Mouse (Mus musculus) myocyte (in vitro differentiated cells): Measurements from ENCODE around the gene Itpr2.

ENCODE experiments used
- CEBPB ChIP-seq: IDR thresholded peaks from 2 replicates; pipeline ENCODE4 v1.6.1; 2011; ENCODE audit warnings: mild to moderate bottlenecking, moderate library complexity; ENCODE audit not compliant: poor library complexity, insufficient read depth, severe bottlenecking
- E2F4 ChIP-seq: IDR thresholded peaks from one replicate; pipeline ENCODE4 v1.6.1; 2011; ENCODE audit warnings: mild to moderate bottlenecking, control low read depth, moderate library complexity; ENCODE audit not compliant: insufficient read depth
- MAX ChIP-seq: IDR thresholded peaks from one replicate; pipeline ENCODE4 v1.6.1; 2011; ENCODE audit warnings: low read depth, mild to moderate bottlenecking, control low read depth
- MYOD1 ChIP-seq, 3 experiments: IDR thresholded peaks; one replicate each; pipeline ENCODE4 v1.6.1; 2011; ENCODE audit warnings: control low read depth in 2 of 3, low read depth in 2 of 3, mild to moderate bottlenecking in 2 of 3, moderate library complexity in 1 of 3; ENCODE audit not compliant: insufficient read length in 2 of 3, control insufficient read depth in 1 of 3
- MYOG ChIP-seq, 3 experiments: IDR thresholded peaks; one replicate each; pipeline ENCODE4 v1.6.1; 2011; ENCODE audit warnings: control low read depth in 2 of 3, low read depth in 2 of 3, mild to moderate bottlenecking in 2 of 3; ENCODE audit not compliant: insufficient read length in 2 of 3, control insufficient read depth in 1 of 3, insufficient read depth in 1 of 3
- POLR2A ChIP-seq: IDR thresholded peaks from one replicate; pipeline ENCODE4 v1.6.1; 2011; ENCODE audit warnings: low read depth, mild to moderate bottlenecking, control low read depth, moderate library complexity; ENCODE audit not compliant: insufficient read length
- USF1 ChIP-seq: IDR thresholded peaks from one replicate; pipeline ENCODE4 v1.6.1; 2011; ENCODE audit warnings: low read depth, mild to moderate bottlenecking, control low read depth, moderate library complexity

- no peak for TF ChIP-seq CEBPB
- TF ChIP-seq POLR2A, result no peak
- TF ChIP-seq E2F4, result no peak
- TF ChIP-seq MYOG (IDR thresholded peaks at IDR 0.05; ENCODE audit: control insufficient read depth in 1 of 3, insufficient read depth in 1 of 3, insufficient read length in 2 of 3, low read depth in 2 of 3), result no peak
- no peak for TF ChIP-seq USF1
- TF ChIP-seq MYOD1 (IDR thresholded peaks at IDR 0.05; ENCODE audit: control insufficient read depth in 1 of 3, insufficient read length in 2 of 3, low read depth in 2 of 3), result no peak
- TF ChIP-seq MAX, result no peak
Observed at GRCm38 (mm10) chr6:146195854-146196457, 306.1 kb downstream of the Itpr2 start.
